Mouse (Mus musculus) thymus, adult 18-20 months (tissue): ENCODE data around the gene Cog2.
A peak's percentile ranks its signal among the peaks of the same experiment; 100 is the strongest.

ENCODE experiments used
- DNase-seq, 2 experiments: peaks; one replicate each; pipeline ENCODE4 v3.0.0; 2022; ENCODE audit warnings: mixed read lengths in 2 of 2

Gene Cog2

GRCm38 (mm10) chr8:124572430-124572775 lies 51.8 kb downstream of the Cog2 start:
- no peak for DNase-seq

DNA sequence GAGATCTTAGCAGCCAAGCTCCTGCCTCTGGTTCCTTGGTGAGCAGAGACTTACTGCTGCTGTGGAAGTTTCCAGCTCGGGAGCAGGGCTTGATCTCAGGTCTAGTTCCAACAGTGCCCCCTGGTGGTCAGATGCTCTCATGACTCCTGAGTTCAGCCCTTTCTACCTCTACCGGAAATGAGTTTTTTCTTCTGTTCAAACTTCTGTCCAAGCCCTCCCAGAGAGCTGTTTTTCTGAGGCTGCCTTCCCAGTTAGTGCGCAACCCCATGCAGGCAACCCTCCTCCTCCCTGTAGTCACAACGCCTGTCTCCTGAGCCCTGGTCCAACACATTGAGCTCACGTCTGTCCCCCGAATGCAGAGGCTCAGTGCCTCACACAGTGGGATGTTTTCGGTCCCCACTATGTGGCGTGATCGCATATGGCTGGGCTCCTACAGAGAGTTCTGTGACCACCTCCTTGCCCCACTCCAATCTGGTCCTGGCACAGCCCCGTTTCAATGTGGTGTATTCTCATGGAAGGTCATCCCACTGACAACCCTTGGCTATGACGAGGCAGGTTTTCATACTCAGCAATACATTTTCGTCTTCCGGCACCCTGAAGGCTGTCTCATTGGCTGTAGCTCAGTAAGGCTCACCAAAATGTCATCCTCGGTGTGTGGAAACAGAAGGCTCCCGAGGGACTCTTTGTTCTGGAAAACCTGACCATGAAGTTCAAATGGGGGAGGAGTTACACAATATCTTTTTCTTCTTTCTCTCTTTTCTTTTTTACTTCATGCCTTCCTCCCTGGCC lies 53.2 kb downstream of the Cog2 start:
- DNase-seq, result peak; percentile 61 to 71

DNA sequence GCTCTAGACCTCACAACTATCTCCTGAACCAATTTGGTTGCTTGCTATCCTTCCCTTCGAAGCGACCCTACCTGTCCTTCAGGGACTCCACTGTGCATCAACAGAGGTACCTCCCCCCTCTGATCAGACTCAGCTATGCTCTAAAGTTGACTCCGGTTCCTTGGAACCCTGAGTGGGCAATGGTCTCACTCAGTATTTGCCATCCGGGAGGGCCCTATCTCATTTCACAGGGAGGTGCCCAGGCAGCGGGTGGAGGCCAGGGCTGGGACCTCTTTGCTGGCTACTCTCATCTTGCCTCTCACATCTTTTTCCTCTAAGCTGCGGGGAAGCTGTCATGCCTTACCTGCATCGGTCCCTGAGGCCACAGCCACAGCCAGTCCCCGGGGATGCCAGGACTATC lies 55.2 kb downstream of the Cog2 start, which contains the start of gene Capn9:
Gene Capn9 (plus strand): TSS at position 301 of the 400 bp plus-strand sequence.
- no peak for DNase-seq

DNA sequence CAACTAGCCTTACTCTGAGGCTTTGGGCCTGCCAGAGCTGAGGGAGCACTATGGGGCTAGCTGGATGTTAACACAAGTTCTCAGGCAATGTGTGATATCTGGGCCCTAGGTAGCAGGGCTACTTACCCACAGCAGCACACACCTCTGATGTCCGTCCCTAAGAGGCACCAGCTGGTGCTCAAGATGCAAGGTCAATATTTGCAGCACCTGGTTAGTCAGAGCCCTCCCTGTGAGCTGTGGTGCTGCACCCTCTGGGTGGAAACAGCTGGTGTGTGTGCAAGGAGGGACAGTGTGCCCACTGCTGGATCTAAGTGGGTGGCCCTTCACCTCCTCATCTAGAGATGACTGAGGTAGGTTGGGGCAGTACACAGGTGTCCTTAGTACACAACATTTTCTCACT lies 56.2 kb downstream of the Cog2 start:
- DNase-seq, result no peak

- peak in 1 of 2 experiments; percentile 26 for DNase-seq
Measured at GRCm38 (mm10) chr8:124585718-124586425, 65.3 kb downstream of the Cog2 start.

DNA sequence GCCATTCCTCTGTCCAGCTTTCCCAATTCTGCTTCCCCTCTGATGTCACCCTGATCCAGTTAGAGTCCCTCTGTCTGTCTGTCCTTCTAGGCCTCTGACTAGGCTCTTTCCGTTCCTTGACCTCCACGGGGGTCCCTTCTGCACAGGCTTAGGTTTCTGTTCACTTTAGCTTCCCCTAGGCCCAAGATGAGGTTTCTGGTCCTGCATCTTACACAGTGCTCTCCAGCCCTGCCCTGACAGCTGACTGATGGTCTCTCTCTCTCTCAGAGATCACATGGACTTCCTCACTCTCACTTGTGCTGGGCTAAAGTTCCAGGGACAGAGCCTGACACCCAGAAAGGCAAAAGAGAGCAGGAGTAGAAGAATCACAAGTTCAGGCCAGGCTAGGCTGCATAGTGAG lies 66.0 kb downstream of the Cog2 start:
- no peak for DNase-seq

- DNase-seq, result no peak
Measured at GRCm38 (mm10) chr8:124589393-124589792, 68.8 kb downstream of the Cog2 start.
